Mouse (Mus musculus): ENCODE data around the gene Rsrc1. TPM values are rescaled to one million over a fixed set of nuclear protein-coding genes. Genes with fewer than 3 reads are reported as not detected.

The Rsrc1 gene
- 10 to 100 TPM; 30.3 to 31.8 TPM for polyA plus RNA-seq (2017; shearing (Covaris generic))

GRCm38 (mm10) chr3:66981101-66981661 is at the start of gene Rsrc1:
TSS of gene Rsrc1 (plus strand) at chr3:66981390.

GRCm38 (mm10) chr3:66981706-66982105 is 516 bp downstream of the Rsrc1 start, which contains the start of gene Shox2:
TSS of gene Shox2 (minus strand) at chr3:66981771.

DNA sequence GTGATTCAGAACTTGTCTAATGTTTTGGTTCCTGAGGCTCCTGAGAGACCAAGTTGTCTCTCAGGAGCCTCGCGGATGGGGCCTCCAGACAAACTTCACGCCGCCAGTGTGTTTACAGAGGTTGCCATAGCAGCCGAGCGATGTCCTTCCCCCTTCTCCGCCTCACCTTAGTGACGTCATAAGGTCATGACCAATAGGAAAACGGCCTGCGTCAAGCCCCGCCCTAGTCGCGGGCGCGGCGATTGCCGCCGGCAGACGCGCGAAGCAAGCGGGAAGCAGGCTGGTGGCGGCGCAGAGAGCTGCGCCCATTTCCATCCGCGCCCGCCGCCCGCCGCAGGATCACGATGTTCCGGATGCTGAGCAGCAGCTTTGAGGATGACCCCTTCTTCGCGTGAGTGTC is 392.7 kb downstream of the Rsrc1 start, which contains the start of gene Mlf1:
TSS of gene Mlf1 (plus strand) at position 226 of the 400 bp plus-strand sequence.

DNA sequence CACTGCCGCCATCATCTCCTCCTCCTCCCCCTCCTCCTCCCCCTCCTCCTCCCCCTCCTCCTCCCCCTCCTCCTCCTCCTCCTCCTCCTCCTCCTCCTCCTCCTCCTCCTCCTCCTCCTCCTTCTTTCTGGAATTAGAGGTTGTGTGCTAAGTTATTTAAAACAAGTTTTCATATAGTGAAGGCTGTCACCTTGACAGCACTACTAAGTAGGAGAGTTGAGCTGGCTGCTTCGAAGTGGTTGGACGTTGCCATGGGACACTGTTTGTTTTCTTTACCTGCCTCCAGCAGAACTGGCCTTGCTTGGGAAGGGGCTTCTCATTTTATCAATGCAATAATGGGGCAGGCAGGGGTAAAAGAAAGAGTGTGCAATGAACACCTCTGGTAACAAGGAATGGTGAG is 393.9 kb downstream of the Rsrc1 start, which contains the start of gene Gm17402:
TSS of gene Gm17402 (minus strand) at position 101 of the 400 bp plus-strand sequence.

Other genes starting within 250 kb of the Rsrc1 start
- gene Shox2, start 381 bp downstream of the Rsrc1 start, polyA plus RNA-seq (2017; shearing (Covaris generic)): under 1 TPM in 1 of 2 experiments, not detected in 1; 0.16 TPM